Mouse (Mus musculus): ENCODE results near the gene Flna. TPM values are rescaled to one million over a fixed set of nuclear protein-coding genes. Genes with fewer than 3 reads are reported as not detected.

Gene Flna
- polyA plus RNA-seq, 1 experiment from 2014 or later: 256 TPM

DNA sequence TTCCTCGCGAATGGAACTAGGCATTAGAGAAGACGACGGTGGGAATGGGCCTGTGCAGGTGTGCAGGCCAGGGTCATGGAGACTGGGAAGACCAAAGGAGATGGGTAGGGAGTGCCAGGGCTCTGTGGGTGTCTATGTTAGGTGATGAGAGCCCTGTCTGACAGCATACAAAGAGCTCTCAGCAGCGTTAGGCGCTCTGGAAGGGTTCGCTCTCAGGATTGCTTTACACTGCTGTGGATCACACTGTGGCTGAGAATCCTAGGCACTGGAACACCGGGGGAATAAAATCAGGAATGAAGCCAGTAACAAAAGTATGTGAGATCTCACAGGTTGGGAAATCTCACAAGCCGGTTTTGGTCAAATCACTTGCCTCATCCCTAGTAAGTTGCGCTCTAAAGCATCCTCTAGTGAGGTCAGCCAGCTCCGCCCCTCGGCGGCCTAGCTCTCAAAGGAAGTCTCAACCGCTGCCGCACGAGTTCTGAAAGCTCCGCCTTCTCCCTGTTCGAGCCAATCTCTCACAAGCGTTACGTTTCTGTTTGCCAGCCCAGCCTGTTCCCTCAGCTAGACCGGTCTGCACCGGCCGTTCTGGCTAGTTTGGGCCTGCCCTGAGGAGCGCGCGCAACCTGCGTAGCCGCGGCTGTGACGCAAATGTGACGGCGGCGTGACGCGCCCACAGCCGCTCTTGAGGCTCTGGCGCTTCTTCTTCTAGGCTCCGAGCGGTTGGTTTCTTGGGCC lies 4.7 kb upstream of the Flna start, which contains the start of gene Emd:
Emd (plus strand) TSS at position 535 of the 735 bp plus-strand sequence.
- Histone ChIP-seq H3K9ac (ENCODE audit: low read length) (peak within 1 kb of the TSS; percentile 76), H3K4me3 (ENCODE audit: low read depth, low read length) (peak within 1 kb of the TSS; percentile 50), H3K36me3 (ENCODE audit: control insufficient read depth, insufficient read depth, low read length) (no peaks in the 10 kb centered on the region), H3K27me3 (ENCODE audit: control insufficient read depth, insufficient read depth, low read length) (no peaks in the 10 kb centered on the region), H3K27ac (replicated peaks) (peak within 1 kb of the TSS; percentile 90), H3K4me2 (replicated peaks; ENCODE audit: low read depth) (peak within 1 kb of the TSS; percentile 65), H3K4me1 (replicated peaks; ENCODE audit: control insufficient read depth, insufficient read depth) (no peaks in the 10 kb centered on the region), H3K9me3 (ENCODE audit: control insufficient read depth, low read length) (no peaks in the 10 kb centered on the region)
- 30% methylated on average over 39 of the region's 39 CpGs for WGBS
- ATAC-seq (ENCODE audit: low FRiP score, low TSS enrichment): peak; percentile 98
- peak; percentile 91 for DNase-seq (ENCODE audit: low spot score)
- no peak for TF ChIP-seq EP300 (optimal IDR thresholded peaks at IDR 0.05)

GRCm38 (mm10) chrX:74248651-74249050 lies 969 bp downstream of the Flna start:
- H3K9ac ChIP-seq (ENCODE audit: low read length): peak overlapping the region; percentile 67
- 6% methylated on average over 3 of the region's 3 CpGs for WGBS
- DNase-seq (ENCODE audit: low spot score) (peak; percentile 68), ATAC-seq (ENCODE audit: low FRiP score, low TSS enrichment) (peak; percentile 24; the same call in 1 of the 2 replicates)
- H3K4me3 ChIP-seq (ENCODE audit: low read depth, low read length): peak overlapping the region; percentile 44
- no peaks in the 10 kb centered on the region for H3K27me3 ChIP-seq (ENCODE audit: control insufficient read depth, insufficient read depth, low read length)
- TF ChIP-seq CTCF (IDR thresholded peaks at IDR 0.05; ENCODE audit: low read depth): peak; percentile 74
- TF ChIP-seq EP300 (optimal IDR thresholded peaks at IDR 0.05): no peak
- no peaks in the 10 kb centered on the region for H3K9me3 ChIP-seq (ENCODE audit: control insufficient read depth, low read length)
- H3K4me2 ChIP-seq (replicated peaks; ENCODE audit: low read depth): peak overlapping the region; percentile 59
- H3K36me3 ChIP-seq (ENCODE audit: control insufficient read depth, insufficient read depth, low read length): no peaks in the 10 kb centered on the region
- H3K27ac ChIP-seq (replicated peaks): peak overlapping the region; percentile 93
- no peaks in the 10 kb centered on the region for H3K4me1 ChIP-seq (replicated peaks; ENCODE audit: control insufficient read depth, insufficient read depth)

DNA sequence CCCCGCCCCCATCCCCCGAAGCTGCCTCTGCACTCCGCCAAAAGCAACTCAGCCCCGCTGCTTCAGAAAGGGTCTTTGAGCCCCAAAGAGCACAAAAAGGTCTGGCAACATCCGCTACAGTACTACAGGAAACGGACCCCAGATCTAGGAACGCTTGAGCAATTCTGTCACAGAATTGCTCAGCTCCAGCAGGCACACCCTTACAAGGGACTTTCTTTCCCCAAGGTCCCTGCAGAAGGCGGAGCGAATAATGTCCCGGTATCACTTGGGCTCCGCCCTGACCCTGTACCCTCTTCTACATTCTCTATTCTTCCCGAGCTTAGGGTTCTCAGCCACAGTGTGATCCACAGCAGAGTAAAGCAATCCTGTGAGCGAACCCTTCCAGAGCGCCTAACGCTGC lies 2.9 kb downstream of the Flna start:
- DNase-seq (ENCODE audit: low spot score): no peak
- peak overlapping the region; percentile 41; the same call in 1 of the 2 replicates for H3K9ac ChIP-seq (ENCODE audit: low read length)
- peak; percentile 36 for ATAC-seq (ENCODE audit: low FRiP score, low TSS enrichment)
- no peaks in the 10 kb centered on the region for H3K9me3 ChIP-seq (ENCODE audit: control insufficient read depth, low read length)
- 17% methylated on average over 11 of the region's 15 CpGs for WGBS
- no peaks in the 10 kb centered on the region for H3K4me1 ChIP-seq (replicated peaks; ENCODE audit: control insufficient read depth, insufficient read depth)
- no peaks in the 10 kb centered on the region for H3K27me3 ChIP-seq (ENCODE audit: control insufficient read depth, insufficient read depth, low read length)
- H3K4me2 ChIP-seq (replicated peaks; ENCODE audit: low read depth): peak overlapping the region; percentile 38
- peak overlapping the region; percentile 45 for H3K4me3 ChIP-seq (ENCODE audit: low read depth, low read length)
- TF ChIP-seq EP300 (optimal IDR thresholded peaks at IDR 0.05) (no peak), CTCF (IDR thresholded peaks at IDR 0.05; ENCODE audit: low read depth) (no peak)
- peak overlapping the region; percentile 85 for H3K27ac ChIP-seq (replicated peaks)
- peaks cover 3% of the 10 kb centered on the region; the same call in 1 of the 2 replicates for H3K36me3 ChIP-seq (ENCODE audit: control insufficient read depth, insufficient read depth, low read length)

GRCm38 (mm10) chrX:74246213-74246681 lies 3.4 kb downstream of the Flna start:
- H3K4me3 ChIP-seq (ENCODE audit: low read depth, low read length): peak overlapping the region; percentile 45
- H3K27ac ChIP-seq (replicated peaks): peak overlapping the region; percentile 86
- DNase-seq (ENCODE audit: low spot score) (peak; percentile 83), ATAC-seq (ENCODE audit: low FRiP score, low TSS enrichment) (peak; percentile 83)
- WGBS: 13% methylated on average over 32 of the region's 38 CpGs
- H3K4me1 ChIP-seq (replicated peaks; ENCODE audit: control insufficient read depth, insufficient read depth): no peaks in the 10 kb centered on the region
- TF ChIP-seq CTCF (IDR thresholded peaks at IDR 0.05; ENCODE audit: low read depth): no peak
- TF ChIP-seq EP300 (optimal IDR thresholded peaks at IDR 0.05): no peak
- no peaks in the 10 kb centered on the region for H3K27me3 ChIP-seq (ENCODE audit: control insufficient read depth, insufficient read depth, low read length)
- peaks cover 4% of the 10 kb centered on the region; the same call in 1 of the 2 replicates for H3K36me3 ChIP-seq (ENCODE audit: control insufficient read depth, insufficient read depth, low read length)
- no peaks in the 10 kb centered on the region for H3K9me3 ChIP-seq (ENCODE audit: control insufficient read depth, low read length)
- peak overlapping the region; percentile 38 for H3K4me2 ChIP-seq (replicated peaks; ENCODE audit: low read depth)
- peak overlapping the region; percentile 67 for H3K9ac ChIP-seq (ENCODE audit: low read length)

DNA sequence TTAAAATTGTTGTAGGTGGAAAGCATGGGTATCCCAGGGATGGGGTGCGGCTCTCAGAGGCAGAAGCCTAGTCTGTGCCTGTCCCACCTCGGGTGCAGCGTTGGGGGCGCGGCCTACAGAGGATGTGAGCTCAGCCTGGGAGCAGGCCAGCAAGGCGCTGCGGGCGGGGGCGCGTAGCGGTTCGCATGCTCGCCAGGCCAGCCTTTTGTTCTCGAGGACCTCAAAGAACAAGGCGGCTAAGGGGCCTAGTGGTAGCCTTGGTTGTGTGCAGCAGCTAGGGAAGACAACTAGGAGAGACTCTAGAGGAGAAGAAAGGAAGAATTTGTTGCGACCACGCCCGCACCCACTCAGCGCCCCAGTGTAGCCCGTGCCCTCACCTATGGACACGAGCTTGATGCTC lies 3.9 kb downstream of the Flna start:
- ATAC-seq (ENCODE audit: low FRiP score, low TSS enrichment) (peak; percentile 52; the same call in 1 of the 2 replicates), DNase-seq (ENCODE audit: low spot score) (peak; percentile 71)
- no peaks in the 10 kb centered on the region for H3K4me1 ChIP-seq (replicated peaks; ENCODE audit: control insufficient read depth, insufficient read depth)
- 25% methylated on average over 21 of the region's 21 CpGs for WGBS
- no peaks in the 10 kb centered on the region for H3K27me3 ChIP-seq (ENCODE audit: control insufficient read depth, insufficient read depth, low read length)
- peak overlapping the region; percentile 67 for H3K9ac ChIP-seq (ENCODE audit: low read length)
- H3K9me3 ChIP-seq (ENCODE audit: control insufficient read depth, low read length): no peaks in the 10 kb centered on the region
- peak; percentile 3; the same call in 1 of the 2 replicates for TF ChIP-seq CTCF (IDR thresholded peaks at IDR 0.05; ENCODE audit: low read depth)
- no peak for TF ChIP-seq EP300 (optimal IDR thresholded peaks at IDR 0.05)
- H3K27ac ChIP-seq (replicated peaks): peak overlapping the region; percentile 86
- peak overlapping the region; percentile 45 for H3K4me3 ChIP-seq (ENCODE audit: low read depth, low read length)
- peaks cover 8% of the 10 kb centered on the region; the same call in 1 of the 2 replicates for H3K36me3 ChIP-seq (ENCODE audit: control insufficient read depth, insufficient read depth, low read length)
- H3K4me2 ChIP-seq (replicated peaks; ENCODE audit: low read depth): peak overlapping the region; percentile 38

GRCm38 (mm10) chrX:74245107-74245506 lies 4.5 kb downstream of the Flna start:
- peak overlapping the region; percentile 38 for H3K4me2 ChIP-seq (replicated peaks; ENCODE audit: low read depth)
- DNase-seq (ENCODE audit: low spot score) (no peak), ATAC-seq (ENCODE audit: low FRiP score, low TSS enrichment) (no peak)
- peak overlapping the region; percentile 45 for H3K4me3 ChIP-seq (ENCODE audit: low read depth, low read length)
- H3K27ac ChIP-seq (replicated peaks): peak overlapping the region; percentile 86
- H3K36me3 ChIP-seq (ENCODE audit: control insufficient read depth, insufficient read depth, low read length): peaks cover 8% of the 10 kb centered on the region; the same call in 1 of the 2 replicates
- no peaks in the 10 kb centered on the region for H3K27me3 ChIP-seq (ENCODE audit: control insufficient read depth, insufficient read depth, low read length)
- no peak for TF ChIP-seq CTCF (IDR thresholded peaks at IDR 0.05; ENCODE audit: low read depth)
- no peak for TF ChIP-seq EP300 (optimal IDR thresholded peaks at IDR 0.05)
- 38% methylated on average over 1 of the region's 1 CpGs for WGBS
- H3K9me3 ChIP-seq (ENCODE audit: control insufficient read depth, low read length): no peaks in the 10 kb centered on the region
- no peaks in the 10 kb centered on the region for H3K4me1 ChIP-seq (replicated peaks; ENCODE audit: control insufficient read depth, insufficient read depth)
- peak overlapping the region; percentile 67 for H3K9ac ChIP-seq (ENCODE audit: low read length)

All from stomach, postnatal 0 days (tissue).